Mouse (Mus musculus) lung, adult 2 months (tissue): ENCODE data around the gene Dpm3. TPM values are rescaled to one million over a fixed set of nuclear protein-coding genes. Genes with fewer than 3 reads are reported as not detected.

Experiments used
- DNase-seq: peaks from one replicate; pipeline ENCODE4 v3.0.0; 2022
- H3K4me1 ChIP-seq: fragments of 200-500 bp; 2 replicates; pipeline ENCODE4 v1.6.1; 2011; ENCODE audit warnings: low read length; ENCODE audit not compliant: control insufficient read depth, insufficient read depth
- H3K4me3 ChIP-seq: fragments of 200-500 bp; replicated peaks from 2 replicates; pipeline ENCODE3; 2011; ENCODE audit warnings: low read depth, mild to moderate bottlenecking, control low read depth, low read length; ENCODE audit errors: extremely low read depth
- CTCF ChIP-seq: fragments of 200-500 bp; IDR thresholded peaks from 2 replicates; pipeline ENCODE4 v1.5.1; 2011; ENCODE audit warnings: mild to moderate bottlenecking, low read length, control low read depth; ENCODE audit not compliant: insufficient read depth
- POLR2A ChIP-seq: fragments of 200-500 bp; IDR thresholded peaks from 2 replicates; pipeline ENCODE4 v1.6.1; 2011; ENCODE audit warnings: low read depth, mild to moderate bottlenecking, control low read depth, low read length, borderline replicate concordance; ENCODE audit errors: extremely low read depth
- WGBS: fragments of 180-500 bp; shearing (Covaris S2); methylation state at CpG from one replicate; pipeline ENCODE4 v1.1.7; 2018; 5-methylcytosine and 5-hydroxymethylcytosine counted together
- polyA plus RNA-seq: library from polyadenylated mRNA; depleted of rRNA; stranded (reverse); fragments of >200 nt; gene quantifications from 2 replicates; pipeline ENCODE4 v1.2.3, GENCODE M21; 2012; rRNA removed

Gene Dpm3
- polyA plus RNA-seq, 1 experiment, result 411 TPM

GRCm38 (mm10) chr3:89314791-89315190 lies 55.6 kb downstream of the Dpm3 start:
- 29% methylated on average over 2 of the region's 2 CpGs for WGBS
- peak; percentile 57 for DNase-seq
- TF ChIP-seq POLR2A (no peak), CTCF (no peak)
- peaks cover 14% of the 10 kb centered on the region for H3K4me1 ChIP-seq
- H3K4me3 ChIP-seq, result no peak overlapping the region

- Histone ChIP-seq H3K4me1 (peaks cover 14% of the 10 kb centered on the region), H3K4me3 (peak overlapping the region; percentile 25)
- DNase-seq, result peak; percentile 81
- TF ChIP-seq POLR2A (peak; percentile 32; the same call in 1 of the 2 replicates), CTCF (peak; percentile 89)
- 6% methylated on average over 25 of the region's 26 CpGs for WGBS
These were observed 56.2 kb downstream of the Dpm3 start for GRCm38 (mm10) chr3:89315195-89315929.

GRCm38 (mm10) chr3:89315930-89316831 lies 57.0 kb downstream of the Dpm3 start:
- no peak overlapping the region for H3K4me3 ChIP-seq
- 10% methylated on average over 40 of the region's 40 CpGs for WGBS
- TF ChIP-seq POLR2A, result no peak
- TF ChIP-seq CTCF, result no peak

More at GRCm38 (mm10) chr3:89315930-89316831, 57.0 kb downstream of the Dpm3 start:
- H3K4me1 ChIP-seq, result peaks cover 18% of the 10 kb centered on the region
- peak; percentile 44 for DNase-seq

Other genes starting within 250 kb of the Dpm3 start
- 56.3 and 61.3 TPM in 2 replicates for gene Rusc1, start 166.0 kb upstream of the Dpm3 start, polyA plus RNA-seq
- gene Gm43738, start 158.3 kb upstream of the Dpm3 start, polyA plus RNA-seq, result not detected in 2 replicates
- gene Fdps, start 157.4 kb upstream of the Dpm3 start, polyA plus RNA-seq, result 81.2 and 128 TPM in 2 replicates
- gene Pklr, start 123.2 kb upstream of the Dpm3 start, polyA plus RNA-seq, result 0.94 and 1.1 TPM in 2 replicates
- 0.33 and 0.67 TPM in 2 replicates for gene Hcn3, start 99.2 kb upstream of the Dpm3 start, polyA plus RNA-seq
- gene Clk2, start 94.6 kb upstream of the Dpm3 start, polyA plus RNA-seq, result 55.4 and 67.8 TPM in 2 replicates
- 123 and 127 TPM in 2 replicates for gene Scamp3, start 81.9 kb upstream of the Dpm3 start, polyA plus RNA-seq
- 36.7 and 39.0 TPM in 2 replicates for gene Fam189b, start 76.2 kb upstream of the Dpm3 start, polyA plus RNA-seq
- 56.4 and 94.2 TPM in 2 replicates for gene Gba, start 56.4 kb upstream of the Dpm3 start, polyA plus RNA-seq
- 134 and 139 TPM in 2 replicates for gene Thbs3, start 44.2 kb upstream of the Dpm3 start, polyA plus RNA-seq
- gene Mtx1, start 32.3 kb upstream of the Dpm3 start, polyA plus RNA-seq, result 107 and 110 TPM in 2 replicates
- 294 and 354 TPM in 2 replicates for gene Muc1, start 30.3 kb upstream of the Dpm3 start, polyA plus RNA-seq
- 189 and 252 TPM in 2 replicates for gene Krtcap2, start 13.4 kb upstream of the Dpm3 start, polyA plus RNA-seq
- gene Trim46, start 13.0 kb upstream of the Dpm3 start, polyA plus RNA-seq, result 11.0 and 11.8 TPM in 2 replicates
- gene Slc50a1, start 11.2 kb downstream of the Dpm3 start, polyA plus RNA-seq, result 228 and 297 TPM in 2 replicates
- gene Efna1, start 21.8 kb downstream of the Dpm3 start, polyA plus RNA-seq, result 132 and 134 TPM in 2 replicates
- gene Efna3, start 63.6 kb downstream of the Dpm3 start, polyA plus RNA-seq, result 4.1 and 20.3 TPM in 2 replicates
- 7.3 and 9.3 TPM in 2 replicates for gene Efna4, start 78.7 kb downstream of the Dpm3 start, polyA plus RNA-seq
- 190 and 225 TPM in 2 replicates for gene Adam15, start 90.6 kb downstream of the Dpm3 start, polyA plus RNA-seq
- gene Dcst2, start 102.6 kb downstream of the Dpm3 start, polyA plus RNA-seq, result 0.28 and 0.31 TPM in 2 replicates
- gene Dcst1, start 105.9 kb downstream of the Dpm3 start, polyA plus RNA-seq, result 0.06 TPM in 1 of 2 replicates, not detected in the other
- gene Zbtb7b, start 135.4 kb downstream of the Dpm3 start, polyA plus RNA-seq, result 63.0 and 64.0 TPM in 2 replicates
- gene Lenep, start 143.4 kb downstream of the Dpm3 start, polyA plus RNA-seq, result 0.45 and 1.5 TPM in 2 replicates
- 22.9 and 26.6 TPM in 2 replicates for gene Flad1, start 152.5 kb downstream of the Dpm3 start, polyA plus RNA-seq
- 6.7 and 11.7 TPM in 2 replicates for gene Cks1b, start 159.0 kb downstream of the Dpm3 start, polyA plus RNA-seq
- gene Shc1, start 159.1 kb downstream of the Dpm3 start, polyA plus RNA-seq, result 69.8 and 84.6 TPM in 2 replicates
- 60.6 and 138 TPM in 2 replicates for gene Pygo2, start 170.9 kb downstream of the Dpm3 start, polyA plus RNA-seq
- 66.2 and 78.1 TPM in 2 replicates for gene Pbxip1, start 177.3 kb downstream of the Dpm3 start, polyA plus RNA-seq
- gene Pmvk, start 195.2 kb downstream of the Dpm3 start, polyA plus RNA-seq, result 35.3 and 52.1 TPM in 2 replicates